Mouse (Mus musculus) naive thymus-derived CD4-positive, alpha-beta T cell, adult 2 months (primary cell): ENCODE results near the gene Naaladl2.

Source experiments
- DNase-seq: peaks from one replicate; pipeline ENCODE4 v3.0.0-alpha.2; 2011; ENCODE audit warnings: low read depth

The Naaladl2 gene

GRCm38 (mm10) chr3:24938507-24939182, 205.4 kb downstream of the Naaladl2 start:
- DNase-seq, result no peak

DNA sequence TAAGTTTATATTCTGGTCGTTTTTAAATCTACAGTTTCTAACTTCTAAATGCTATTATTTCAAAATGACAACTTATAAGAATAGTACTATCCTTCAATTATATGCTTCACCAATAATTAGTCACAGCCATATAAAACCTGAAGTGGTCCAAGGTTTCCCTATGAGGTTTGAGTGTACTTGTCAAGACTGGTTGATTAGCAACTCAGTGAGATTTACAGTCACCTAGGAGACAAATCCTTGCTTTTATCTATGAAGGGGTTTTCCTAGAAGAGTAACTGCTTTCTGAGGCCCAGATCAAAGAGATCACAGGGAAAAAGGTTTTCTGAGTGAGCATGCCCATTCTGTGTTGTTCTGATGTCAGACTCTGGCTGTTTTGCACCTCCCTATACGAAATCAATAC, 222.2 kb downstream of the Naaladl2 start:
- no peak for DNase-seq

GRCm38 (mm10) chr3:24921401-24921800, 222.7 kb downstream of the Naaladl2 start:
- DNase-seq, result no peak

GRCm38 (mm10) chr3:24905425-24905960, 238.6 kb downstream of the Naaladl2 start:
- DNase-seq, result no peak

- DNase-seq, result no peak
Measured at GRCm38 (mm10) chr3:24888801-24889200, 255.3 kb downstream of the Naaladl2 start.

GRCm38 (mm10) chr3:24872254-24872653, 271.8 kb downstream of the Naaladl2 start:
- no peak for DNase-seq

DNA sequence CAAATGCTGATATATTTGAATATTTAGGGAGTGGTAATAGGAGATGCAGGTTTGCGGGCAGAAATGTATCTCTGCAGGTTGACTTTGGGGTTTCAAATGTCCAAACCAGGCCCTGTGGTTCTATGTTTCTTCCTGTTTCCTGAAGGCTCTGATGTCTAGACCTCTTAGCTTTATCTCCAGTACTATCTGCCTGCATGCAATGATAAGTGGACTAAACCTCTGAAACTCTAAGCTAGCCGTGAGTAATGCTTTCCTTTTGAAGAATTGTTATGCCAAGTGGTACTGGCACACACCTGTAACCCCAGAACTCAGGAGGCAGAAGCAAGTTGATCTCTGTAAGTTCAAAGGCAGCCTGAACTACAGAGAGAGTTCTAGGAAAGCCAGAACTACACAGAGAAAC, 291.1 kb downstream of the Naaladl2 start:
- no peak for DNase-seq

- no peak for DNase-seq
Measured at GRCm38 (mm10) chr3:24796739-24797138, 347.3 kb downstream of the Naaladl2 start.

DNA sequence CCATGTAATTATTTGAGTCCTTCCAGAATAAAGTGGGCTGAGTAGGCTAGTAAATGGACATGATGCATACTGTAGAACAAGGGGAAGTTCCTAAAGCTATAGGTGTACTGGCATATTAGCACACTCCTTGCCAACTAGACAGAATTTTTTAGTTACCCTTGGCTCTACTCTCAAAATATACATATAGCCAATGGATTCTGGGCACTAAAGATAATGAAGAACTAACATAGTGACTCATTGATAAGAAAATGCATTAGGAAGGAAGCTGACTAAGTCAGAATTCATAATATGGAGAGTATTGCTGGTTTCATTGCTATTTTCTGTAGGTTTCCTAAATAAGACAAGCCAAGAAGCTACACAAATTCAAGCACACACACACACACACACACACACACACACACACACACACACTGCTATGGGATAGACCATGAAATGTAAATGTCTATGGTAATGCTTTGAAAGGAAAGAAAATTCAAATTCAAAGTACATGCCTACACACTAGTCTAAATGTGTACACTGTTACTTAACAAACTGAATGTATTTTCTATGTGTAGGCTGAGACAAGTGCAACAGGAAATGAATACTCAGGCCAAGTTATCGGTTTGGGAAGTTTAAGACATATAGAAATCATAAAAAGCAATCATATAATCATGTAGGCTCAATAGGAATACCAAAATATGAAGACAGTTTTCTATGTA, 356.5 kb downstream of the Naaladl2 start:
- no peak for DNase-seq

DNA sequence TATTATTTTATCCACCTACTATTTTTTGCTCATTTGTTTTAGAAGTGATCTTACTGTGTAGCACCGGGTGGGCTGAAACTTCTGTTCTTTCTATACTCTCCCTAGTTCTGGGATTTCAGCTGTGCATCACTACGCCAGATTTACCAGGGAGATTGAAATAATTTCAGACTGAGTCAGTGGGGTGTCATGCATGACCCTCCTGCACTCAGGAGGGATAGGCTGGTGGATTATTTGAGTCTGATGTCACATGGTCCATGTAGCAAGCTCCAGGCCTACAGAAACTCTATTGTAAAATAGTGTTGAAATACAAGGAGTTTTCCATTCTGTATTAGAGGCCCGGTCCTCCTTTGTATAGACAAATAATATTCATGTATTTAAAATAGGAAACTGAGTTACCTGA, 360.0 kb downstream of the Naaladl2 start:
- no peak for DNase-seq

- DNase-seq, result no peak
Measured at GRCm38 (mm10) chr3:24783462-24783829, 360.6 kb downstream of the Naaladl2 start.

DNA sequence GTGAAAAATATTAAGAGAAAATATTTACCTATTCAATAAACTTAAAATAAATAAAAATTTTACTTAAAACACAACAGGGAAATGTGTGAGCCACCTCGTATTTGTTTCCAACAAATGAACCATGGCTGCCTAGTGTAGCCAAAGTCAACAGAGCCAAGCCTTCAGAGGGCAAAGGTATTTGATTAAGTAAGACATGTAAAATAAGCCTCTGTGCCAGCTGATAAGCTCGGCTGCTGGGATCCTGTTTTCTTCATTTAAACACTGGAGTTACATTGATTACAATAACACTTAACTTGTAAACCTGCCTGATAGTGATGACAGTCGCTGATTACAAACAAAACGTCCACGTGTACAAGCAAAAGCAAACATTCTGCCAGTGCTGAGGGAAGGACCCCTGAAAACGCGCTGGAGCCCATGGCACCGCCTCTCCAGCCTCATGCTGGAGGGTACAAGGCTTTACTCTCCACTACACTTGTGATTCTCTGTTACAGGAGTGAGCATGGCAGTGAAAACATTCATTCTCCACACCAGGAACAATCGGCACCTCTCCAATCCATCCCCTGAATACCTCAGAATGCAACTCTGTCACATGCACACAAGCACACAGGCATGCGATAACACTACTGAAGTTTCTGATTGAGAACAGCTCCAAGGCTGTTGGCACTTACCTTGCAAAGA, 361.1 kb downstream of the Naaladl2 start:
- no peak for DNase-seq

DNA sequence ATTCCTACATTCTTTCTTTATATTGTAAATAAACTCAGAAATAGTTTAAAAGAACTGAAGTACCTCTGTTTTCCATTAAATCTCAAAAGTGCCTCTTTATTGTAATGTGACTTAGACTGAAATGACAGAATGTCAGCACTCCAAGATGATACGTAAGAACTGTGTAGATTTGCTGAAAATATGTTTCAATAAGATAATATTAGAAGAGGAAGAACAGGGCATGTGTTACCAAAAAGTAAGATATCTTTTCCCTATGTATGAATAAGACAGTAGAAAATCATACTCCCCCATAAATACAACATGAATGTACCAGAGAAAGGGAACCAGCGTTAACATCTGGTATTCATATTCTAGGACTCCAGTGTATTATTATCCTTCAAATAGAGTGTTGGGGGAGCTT, 362.4 kb downstream of the Naaladl2 start:
- DNase-seq, result no peak

DNA sequence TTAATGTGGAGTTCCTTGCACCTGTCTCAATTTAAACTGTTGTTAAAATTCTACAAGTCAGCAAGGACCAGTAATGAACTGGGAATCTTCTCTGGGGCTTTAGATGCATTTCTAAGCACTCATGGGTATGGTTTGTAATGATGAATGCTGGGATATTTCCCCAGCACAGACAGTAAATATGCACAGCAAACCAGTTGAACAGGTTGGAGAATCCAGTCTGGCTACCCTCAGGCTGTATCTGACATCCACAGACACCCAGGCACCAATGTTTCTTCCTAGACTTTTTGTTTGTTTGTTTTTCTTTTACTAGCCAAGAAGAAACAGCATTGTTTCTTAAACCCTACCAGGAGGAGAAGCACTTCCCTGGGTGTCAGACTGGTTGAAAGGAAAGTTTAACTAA, 365.6 kb downstream of the Naaladl2 start:
- DNase-seq, result no peak

DNA sequence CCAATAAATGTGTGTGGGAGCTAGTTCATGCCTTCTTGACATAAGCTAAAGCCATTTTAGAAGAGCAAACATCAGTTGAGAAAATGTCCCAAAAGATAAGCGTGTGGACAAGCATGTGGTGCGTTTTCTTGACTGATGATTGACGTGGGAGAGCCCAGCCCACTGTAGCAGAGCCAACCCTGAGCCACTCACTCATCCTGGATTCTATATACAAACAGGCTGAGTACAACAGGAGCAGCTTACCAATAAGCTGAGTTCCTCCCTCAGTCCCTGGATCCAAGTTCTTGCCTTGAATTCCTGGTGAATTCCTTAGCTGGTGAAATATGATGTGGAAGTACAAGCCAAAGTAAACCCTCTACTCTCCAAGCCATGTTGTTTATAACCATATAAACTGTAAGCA, 395.0 kb downstream of the Naaladl2 start:
- DNase-seq, result no peak

DNA sequence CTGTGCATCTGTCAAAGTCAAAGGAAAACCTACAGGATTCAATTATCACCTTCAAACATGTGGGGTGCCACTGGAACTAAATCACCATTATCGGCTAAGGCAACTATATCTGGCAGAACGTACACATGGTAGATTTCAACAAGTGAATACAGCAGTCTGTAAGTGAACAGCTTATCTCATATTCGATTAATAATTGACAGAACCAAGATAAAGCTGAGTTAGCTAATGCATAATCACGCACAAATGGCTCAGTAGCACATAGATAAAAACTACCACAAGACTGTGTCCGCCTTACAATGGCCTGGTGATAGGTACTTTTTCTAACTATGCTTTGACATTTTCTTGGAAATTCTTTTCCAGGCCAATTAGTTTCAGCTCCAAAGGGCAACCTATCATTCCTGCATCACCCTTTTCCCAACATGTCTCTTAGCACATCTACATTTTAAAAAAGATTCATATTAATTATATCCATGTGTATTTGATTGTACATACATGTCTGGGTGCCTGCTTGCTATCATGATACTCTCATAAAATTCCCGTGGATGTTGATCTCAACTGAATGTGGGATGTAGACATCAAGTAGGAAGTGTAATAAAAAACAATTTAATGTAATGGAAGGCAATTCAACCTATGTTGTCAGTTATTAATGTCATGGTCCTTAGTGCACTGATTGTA, 396.7 kb downstream of the Naaladl2 start:
- DNase-seq, result no peak

GRCm38 (mm10) chr3:24743946-24744345, 400.1 kb downstream of the Naaladl2 start:
- no peak for DNase-seq

GRCm38 (mm10) chr3:24719181-24719749, 424.8 kb downstream of the Naaladl2 start:
- no peak for DNase-seq

DNA sequence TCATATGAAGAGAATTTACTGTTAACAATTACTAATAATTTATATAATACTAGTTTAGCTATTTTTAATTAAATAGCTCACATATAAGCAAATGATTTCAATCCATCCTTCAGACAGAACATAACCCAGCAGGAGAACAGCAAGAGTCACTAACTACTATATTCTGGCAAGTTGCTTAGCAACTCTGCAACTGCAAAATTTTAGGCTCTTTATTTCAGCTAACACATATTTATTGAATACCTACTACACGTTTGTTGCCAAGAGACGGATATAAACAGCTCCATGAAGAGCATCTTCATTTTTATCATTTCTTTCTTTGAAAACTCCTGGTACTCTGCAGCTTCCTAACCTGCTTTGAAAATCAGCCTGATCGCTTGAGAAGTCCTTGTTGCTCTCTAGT, 429.3 kb downstream of the Naaladl2 start:
- no peak for DNase-seq

DNA sequence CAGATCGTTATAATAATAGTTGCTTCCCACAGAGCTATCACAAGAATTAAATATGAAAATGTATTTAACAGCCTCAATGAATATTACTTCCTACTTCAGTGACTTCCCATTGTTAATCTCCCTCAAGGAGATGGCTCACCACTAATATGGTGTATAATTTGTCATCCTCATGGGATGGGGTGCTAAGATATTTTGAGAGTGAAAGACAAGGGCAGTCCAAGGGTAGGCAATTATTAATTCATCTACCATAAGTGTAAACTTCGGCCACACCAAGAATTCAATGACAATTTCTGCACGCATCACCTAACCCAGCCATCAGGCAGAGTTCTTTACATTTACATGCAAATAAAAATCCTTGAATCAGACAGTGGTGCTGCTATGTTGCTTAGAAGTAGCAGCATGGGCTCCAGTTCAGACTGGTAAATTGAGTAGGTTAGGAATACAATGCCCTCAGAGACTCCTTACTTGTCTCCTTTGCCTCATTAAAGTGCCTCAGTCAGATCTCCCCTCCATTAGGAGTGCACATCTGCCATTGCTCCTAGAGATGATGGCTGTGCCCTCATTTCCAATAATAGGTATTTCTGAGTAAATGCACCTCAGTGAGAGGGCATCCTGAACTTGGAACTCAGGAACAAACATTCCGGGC, 438.2 kb downstream of the Naaladl2 start:
- DNase-seq, result no peak

DNA sequence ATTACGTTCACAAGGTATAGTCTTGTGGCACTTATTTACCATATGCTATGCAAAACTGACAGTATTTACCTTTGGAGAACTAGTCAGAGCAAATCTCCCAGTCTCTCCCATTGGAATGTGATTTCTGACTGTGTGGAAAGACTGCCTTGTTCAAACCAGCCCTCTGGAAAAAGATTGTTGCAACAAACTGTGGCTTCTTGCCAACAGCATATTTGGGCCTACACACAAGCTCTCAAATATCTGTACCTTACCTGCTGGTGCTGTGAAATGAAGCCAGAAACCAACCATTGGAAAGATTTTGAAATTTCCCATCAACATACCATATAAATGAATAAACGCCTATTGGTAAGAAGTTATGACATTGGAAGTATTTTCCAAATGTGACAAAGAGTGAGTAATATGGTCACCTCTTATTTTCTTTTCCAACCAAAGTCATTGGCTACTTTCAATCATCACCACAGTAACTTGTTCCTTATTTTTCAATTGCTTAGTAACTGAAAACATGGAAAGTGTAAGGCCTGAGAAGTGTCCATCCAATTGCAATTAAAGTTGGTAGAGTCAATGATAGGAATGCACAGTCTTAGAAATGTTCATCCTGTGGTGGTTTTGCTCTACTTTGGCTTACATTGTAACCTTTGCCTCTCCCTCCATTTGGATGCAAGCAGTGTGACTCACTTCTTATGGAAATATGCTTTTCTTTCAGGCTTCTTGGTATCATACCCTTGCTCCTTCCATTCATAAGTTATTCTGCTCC, 453.7 kb downstream of the Naaladl2 start:
- no peak for DNase-seq
